8 mouse cellular contexts compared by ENCODE assay signal in genomic region chr13:40728626-40728990, GRCm38 (mm10). TPM values are rescaled to one million over a fixed set of nuclear protein-coding genes. Genes with fewer than 3 reads are reported as not detected.
DNase-seq lines count a peak whose midpoint lies in the region; ATAC-seq and TF ChIP-seq lines count a peak whose summit lies in the region.
"Had no signal": no experiment of that assay in that cellular context is flagged by ENCODE, and none has a peak within 500 bp of the region (broad histone marks: within the 10 kb centered on the region; RNA-seq: fewer than 3 reads in every experiment).

No protein-coding gene starts in this region.

- no peaks in the 10 kb centered on the region for H3K9me3 ChIP-seq in kidney, embryonic 14.5 days (ENCODE audit: control insufficient read depth, low read length)
- H3K9me3 ChIP-seq in embryonic facial prominence, embryonic 15.5 days (replicated peaks): no peaks in the 10 kb centered on the region
- no peaks in the 10 kb centered on the region for H3K9me3 ChIP-seq in limb, embryonic 11.5 days (ENCODE audit: control insufficient read depth, low read length)
- H3K9me3 ChIP-seq in neural tube, embryonic 14.5 days (ENCODE audit: control insufficient read depth, low read length): no peaks in the 10 kb centered on the region

- H3K27me3 ChIP-seq in kidney, embryonic 14.5 days (ENCODE audit: control insufficient read depth, insufficient read depth, low read length): peaks cover 70% of the 10 kb centered on the region
- H3K27me3 ChIP-seq in embryonic facial prominence, embryonic 15.5 days: peaks cover 36% of the 10 kb centered on the region
- H3K27me3 ChIP-seq in limb, embryonic 11.5 days (ENCODE audit: control insufficient read depth, insufficient read depth, low read length): peaks cover 21% of the 10 kb centered on the region
- H3K27me3 ChIP-seq in neural tube, embryonic 14.5 days (ENCODE audit: control insufficient read depth, insufficient read depth, low read length): peaks cover 9% of the 10 kb centered on the region

- peak overlapping the region; percentile 38 for H3K4me3 ChIP-seq in kidney, embryonic 14.5 days (ENCODE audit: low read length)
- H3K4me3 ChIP-seq in embryonic facial prominence, embryonic 15.5 days (replicated peaks): peak overlapping the region; percentile 60
- peak overlapping the region; percentile 56 for H3K4me3 ChIP-seq in limb, embryonic 11.5 days (ENCODE audit: low read depth, low read length)
- H3K4me3 ChIP-seq in neural tube, embryonic 14.5 days (ENCODE audit: low read depth, low read length): peak overlapping the region; percentile 46
- no peak overlapping the region for H3K4me3 ChIP-seq in left cerebral cortex, adult 2 months

- no peak for TF ChIP-seq CTCF in left cerebral cortex, adult 2 months (IDR thresholded peaks at IDR 0.05)

- no peak overlapping the region for H3K27ac ChIP-seq in kidney, embryonic 14.5 days (ENCODE audit: low read depth, low read length)
- H3K27ac ChIP-seq in embryonic facial prominence, embryonic 15.5 days (replicated peaks): peak overlapping the region; percentile 77
- H3K27ac ChIP-seq in limb, embryonic 11.5 days (replicated peaks; ENCODE audit: low read depth, low read length): peak overlapping the region; percentile 47; the same call in 1 of the 2 replicates
- peak overlapping the region; percentile 89; the same call in 1 of the 2 replicates for H3K27ac ChIP-seq in neural tube, embryonic 14.5 days (ENCODE audit: low read depth, low read length)
- no peak overlapping the region for H3K27ac ChIP-seq in left cerebral cortex, adult 2 months
- H3K27ac ChIP-seq: macrophage had no signal

- intact Hi-C loops in left cerebral cortex, adult 2 months (cut with DNase I): no loop called here

- H3K4me1 ChIP-seq in kidney, embryonic 14.5 days (ENCODE audit: control insufficient read depth, insufficient read depth, low read length): no peaks in the 10 kb centered on the region
- peaks cover 11% of the 10 kb centered on the region for H3K4me1 ChIP-seq in embryonic facial prominence, embryonic 15.5 days
- H3K4me1 ChIP-seq in limb, embryonic 11.5 days (ENCODE audit: control insufficient read depth, insufficient read depth, low read length): peaks cover 12% of the 10 kb centered on the region
- H3K4me1 ChIP-seq in neural tube, embryonic 14.5 days (ENCODE audit: control insufficient read depth, insufficient read depth, low read length): no peaks in the 10 kb centered on the region; the same call in 1 of the 2 replicates

- peak overlapping the region; percentile 28 for H3K4me2 ChIP-seq in kidney, embryonic 14.5 days (replicated peaks; ENCODE audit: low read depth, low read length)
- peak overlapping the region; percentile 64 for H3K4me2 ChIP-seq in embryonic facial prominence, embryonic 15.5 days (replicated peaks)
- H3K4me2 ChIP-seq in limb, embryonic 11.5 days (ENCODE audit: low read depth, severe bottlenecking): peak overlapping the region; percentile 61
- peak overlapping the region; percentile 44 for H3K4me2 ChIP-seq in neural tube, embryonic 14.5 days (ENCODE audit: low read depth, low read length)

- no peaks in the 10 kb centered on the region for H3K36me3 ChIP-seq in kidney, embryonic 14.5 days (ENCODE audit: control insufficient read depth, insufficient read depth, low read length)
- H3K36me3 ChIP-seq in embryonic facial prominence, embryonic 15.5 days: no peaks in the 10 kb centered on the region
- H3K36me3 ChIP-seq in limb, embryonic 11.5 days (ENCODE audit: control insufficient read depth, insufficient read depth, low read length): no peaks in the 10 kb centered on the region
- no peaks in the 10 kb centered on the region for H3K36me3 ChIP-seq in neural tube, embryonic 14.5 days (ENCODE audit: control insufficient read depth, insufficient read depth, low read length)

- ATAC-seq in kidney, embryonic 14.5 days (ENCODE audit: low FRiP score, low TSS enrichment): no peak
- ATAC-seq in embryonic facial prominence, embryonic 15.5 days (ENCODE audit: insufficient number of reproducible peaks, low FRiP score, low TSS enrichment, low read depth): no peak
- ATAC-seq in limb, embryonic 11.5 days (ENCODE audit: insufficient number of reproducible peaks, low FRiP score, low TSS enrichment, low read depth): peak; percentile 15; the same call in 1 of the 2 replicates
- ATAC-seq in neural tube, embryonic 14.5 days (ENCODE audit: low read depth): no peak

- 1% methylated on average over 15 of the region's 15 CpGs for WGBS in kidney, embryonic 14.5 days
- under 1% methylated on average over 15 of the region's 15 CpGs for whole genome bisulfite sequencing in embryonic facial prominence, embryonic 15.5 days
- WGBS in limb, embryonic 11.5 days: 0% methylated on average over 15 of the region's 15 CpGs
- 2% methylated on average over 15 of the region's 15 CpGs for WGBS in neural tube, embryonic 14.5 days

- no peak for DNase-seq in kidney, postnatal 10 days
- DNase-seq in limb, embryonic 11.5 days (ENCODE audit: low spot score): peak; percentile 65
- DNase-seq in adrenal gland, postnatal 14 days: no peak
- no peak for DNase-seq in left cerebral cortex, adult 2 months (ENCODE audit: extremely low spot score in 1 of 2, low spot score in 2 of 2)

- peak overlapping the region; percentile 61 for H3K9ac ChIP-seq in kidney, embryonic 14.5 days (ENCODE audit: low read depth, low read length)
- H3K9ac ChIP-seq in embryonic facial prominence, embryonic 15.5 days: peak overlapping the region; percentile 54
- H3K9ac ChIP-seq in limb, embryonic 11.5 days (ENCODE audit: low read length): peak overlapping the region; percentile 53
- H3K9ac ChIP-seq in neural tube, embryonic 14.5 days (replicated peaks; ENCODE audit: low read depth, low read length): peak overlapping the region; percentile 71

RNA-seq across cellular contexts. Expression of gene Tfap2a, which starts 9.6 kb away (rescaled TPM):
- polyA plus RNA-seq in kidney, embryonic 14.5 days (2014; fragmentation: Nextera tagmentation; extraction: Ambion mirVana): 3.6 and 4.8 TPM in 2 replicates
- 13.4 and 15.4 TPM in 2 replicates for polyA plus RNA-seq in embryonic facial prominence, embryonic 15.5 days (2015; fragmentation: Nextera tagmentation; extraction: Ambion mirVana)
- 7.2 and 7.3 TPM in 2 replicates for polyA plus RNA-seq in limb, embryonic 11.5 days (2014; fragmentation: Nextera tagmentation; extraction: Ambion mirVana)
- polyA plus RNA-seq in neural tube, embryonic 14.5 days (2014; fragmentation: Nextera tagmentation; extraction: Ambion mirVana): 7.3 and 9.1 TPM in 2 replicates
- total RNA-seq in adrenal gland, postnatal 14 days (2021): 0.30 and 0.38 TPM in 2 replicates
- 1 to 10 TPM in 1 of 2 experiments, under 1 TPM in 1; 0.68 to 1.0 TPM for total RNA-seq in left cerebral cortex, adult 2 months (2021)

Comparison
In these comparisons a context has a peak if more than half of its experiments do, and no peak if none do; other contexts are left out.
1. H3K27ac ChIP-seq: peak in embryonic facial prominence, embryonic 15.5 days (single experiment), limb, embryonic 11.5 days (single experiment) and neural tube, embryonic 14.5 days (single experiment); none in kidney, embryonic 14.5 days (single experiment) and left cerebral cortex, adult 2 months (single experiment).
2. Peak in every context shown above with its lines, with median percentiles within 50 percentile points of each other: H3K4me2 ChIP-seq and H3K9ac ChIP-seq.